Mouse (Mus musculus) ES-E14 (cell line): Measurements from ENCODE around the gene Ccdc9b.

Experiments
- CHD2 ChIP-seq: IDR thresholded peaks from 2 replicates; pipeline ENCODE4 v1.6.1; 2014; ENCODE audit warnings: mild to moderate bottlenecking, low read depth, low read length, inconsistent platforms
- HCFC1 ChIP-seq: IDR thresholded peaks from 2 replicates; pipeline ENCODE4 v1.6.1; 2012; ENCODE audit warnings: low read length, inconsistent platforms, borderline replicate concordance; ENCODE audit not compliant: insufficient read depth

- TF ChIP-seq CHD2: no peak
- TF ChIP-seq HCFC1: no peak
Observed at GRCm38 (mm10) chr2:118783093-118783492, 20.6 kb upstream of the Ccdc9b start.
